Mouse (Mus musculus) duodenum, adult 2 months (tissue): ENCODE measurements around the gene Nsmf. TPM values are rescaled to one million over a fixed set of nuclear protein-coding genes. Genes with fewer than 3 reads are reported as not detected.

Experiments used
- polyA plus RNA-seq: library from polyadenylated mRNA; depleted of rRNA; stranded (reverse); fragments of >200 nt; gene quantifications from 2 replicates; pipeline ENCODE4 v1.2.3, GENCODE M21; 2012; ENCODE audit warnings: low replicate concordance; rRNA removed

The Nsmf gene
- polyA plus RNA-seq: 52.7 and 54.1 TPM in 2 replicates

GRCm38 (mm10) chr2:25054221-25055067 is at the start of gene Nsmf:
Gene Nsmf (plus strand): TSS chr2:25054355.

GRCm38 (mm10) chr2:25080076-25080475 is 25.9 kb downstream of the Nsmf start, which contains the start of gene Entpd8:
Gene Entpd8 (plus strand): TSS chr2:25080304.

GRCm38 (mm10) chr2:25095109-25095850 is 41.1 kb downstream of the Nsmf start, which contains the start of gene Noxa1:
Gene Noxa1 (minus strand): TSS chr2:25095149.

Other genes starting within 250 kb of the Nsmf start
- gene Ehmt1, start 134.7 kb upstream of the Nsmf start, polyA plus RNA-seq: 23.9 and 28.4 TPM in 2 replicates
- 202 and 206 TPM in 2 replicates for gene Arrdc1, start 119.1 kb upstream of the Nsmf start, polyA plus RNA-seq
- 2.6 and 3.9 TPM in 2 replicates for gene Zmynd19, start 104.6 kb upstream of the Nsmf start, polyA plus RNA-seq
- 3.8 and 4.7 TPM in 2 replicates for gene Dph7, start 92.0 kb upstream of the Nsmf start, polyA plus RNA-seq
- 20.6 and 22.1 TPM in 2 replicates for gene Mrpl41, start 79.3 kb upstream of the Nsmf start, polyA plus RNA-seq
- gene Pnpla7, start 78.3 kb upstream of the Nsmf start, polyA plus RNA-seq: 3.6 and 9.5 TPM in 2 replicates
- gene Entpd8, start 25.9 kb downstream of the Nsmf start, polyA plus RNA-seq: 121 and 257 TPM in 2 replicates
- 17.5 and 26.4 TPM in 2 replicates for gene Noxa1, start 40.8 kb downstream of the Nsmf start, polyA plus RNA-seq
- gene Nrarp, start 126.4 kb downstream of the Nsmf start, polyA plus RNA-seq: 42.6 and 53.2 TPM in 2 replicates
- gene Tor4a, start 142.5 kb downstream of the Nsmf start, polyA plus RNA-seq: 25.3 and 31.1 TPM in 2 replicates
- gene Nelfb, start 157.1 kb downstream of the Nsmf start, polyA plus RNA-seq: 29.9 and 42.4 TPM in 2 replicates
- gene Stpg3, start 160.3 kb downstream of the Nsmf start, polyA plus RNA-seq: not detected in 2 replicates
- not detected in 2 replicates for gene Fam166a, start 164.4 kb downstream of the Nsmf start, polyA plus RNA-seq
- 379 and 679 TPM in 2 replicates for gene Tubb4b, start 170.3 kb downstream of the Nsmf start, polyA plus RNA-seq
- 4.3 TPM in 1 of 2 replicates, not detected in the other for gene Slc34a3, start 180.0 kb downstream of the Nsmf start, polyA plus RNA-seq
- gene Rnf224, start 182.4 kb downstream of the Nsmf start, polyA plus RNA-seq: not detected in 2 replicates
- gene Rnf208, start 187.9 kb downstream of the Nsmf start, polyA plus RNA-seq: 14.3 and 73.6 TPM in 2 replicates
- gene Cysrt1, start 188.1 kb downstream of the Nsmf start, polyA plus RNA-seq: 0.94 and 8.8 TPM in 2 replicates
- 18.8 and 30.9 TPM in 2 replicates for gene AL732309.1, start 192.5 kb downstream of the Nsmf start, polyA plus RNA-seq
- 39.8 and 90.7 TPM in 2 replicates for gene Tmem203, start 201.1 kb downstream of the Nsmf start, polyA plus RNA-seq
- 186 and 454 TPM in 2 replicates for gene Tprn, start 208.3 kb downstream of the Nsmf start, polyA plus RNA-seq
- 44.6 and 49.5 TPM in 2 replicates for gene Ssna1, start 218.1 kb downstream of the Nsmf start, polyA plus RNA-seq
- gene Anapc2, start 218.1 kb downstream of the Nsmf start, polyA plus RNA-seq: 57.3 and 58.9 TPM in 2 replicates
- 1.4 TPM in 1 of 2 replicates, not detected in the other for gene Tmem210, start 233.8 kb downstream of the Nsmf start, polyA plus RNA-seq
- gene Lrrc26, start 235.6 kb downstream of the Nsmf start, polyA plus RNA-seq: 81.7 and 85.6 TPM in 2 replicates